Mouse (Mus musculus) kidney, adult 8-10 months (tissue): Measurements from ENCODE around the gene Cep112.

Experiments
- DNase-seq, 2 experiments: peaks; one replicate each; pipeline ENCODE4 v3.0.0; 2022

Gene Cep112

GRCm38 (mm10) chr11:108449811-108450210 lies 24.8 kb downstream of the Cep112 start:
- DNase-seq, result peak; percentile 19 to 61

GRCm38 (mm10) chr11:108459599-108459998 lies 34.6 kb downstream of the Cep112 start:
- no peak for DNase-seq

- no peak for DNase-seq
Observed at GRCm38 (mm10) chr11:108464138-108464537, 39.1 kb downstream of the Cep112 start.

- no peak for DNase-seq
Observed at GRCm38 (mm10) chr11:108464715-108465301, 39.8 kb downstream of the Cep112 start.

GRCm38 (mm10) chr11:108475738-108476137 lies 50.7 kb downstream of the Cep112 start:
- peak; percentile 48 to 49 for DNase-seq

- peak; percentile 6 to 7 for DNase-seq
Observed at GRCm38 (mm10) chr11:108476226-108476625, 51.2 kb downstream of the Cep112 start.

- DNase-seq, result no peak
Observed at GRCm38 (mm10) chr11:108483976-108484375, 59.0 kb downstream of the Cep112 start.

- DNase-seq, result no peak
Observed at GRCm38 (mm10) chr11:108488256-108488655, 63.3 kb downstream of the Cep112 start.

- no peak for DNase-seq
Observed at GRCm38 (mm10) chr11:108489863-108490262, 64.9 kb downstream of the Cep112 start.

- DNase-seq, result no peak
Observed at GRCm38 (mm10) chr11:108508190-108508589, 83.2 kb downstream of the Cep112 start.

GRCm38 (mm10) chr11:108527725-108528363 lies 102.9 kb downstream of the Cep112 start:
- no peak for DNase-seq

- DNase-seq, result no peak
Observed at GRCm38 (mm10) chr11:108532901-108533300, 107.9 kb downstream of the Cep112 start.

- DNase-seq, result no peak
Observed at GRCm38 (mm10) chr11:108534014-108534413, 109.0 kb downstream of the Cep112 start.

GRCm38 (mm10) chr11:108552997-108553622 lies 128.1 kb downstream of the Cep112 start:
- no peak for DNase-seq

- DNase-seq, result no peak
Observed at GRCm38 (mm10) chr11:108553881-108554280, 128.9 kb downstream of the Cep112 start.

- DNase-seq, result no peak
Observed at GRCm38 (mm10) chr11:108558544-108558943, 133.6 kb downstream of the Cep112 start.

- no peak for DNase-seq
Observed at GRCm38 (mm10) chr11:108559506-108559905, 134.5 kb downstream of the Cep112 start.

- no peak for DNase-seq
Observed at GRCm38 (mm10) chr11:108562076-108562475, 137.1 kb downstream of the Cep112 start.

- DNase-seq, result no peak
Observed at GRCm38 (mm10) chr11:108586551-108587184, 161.7 kb downstream of the Cep112 start.

- DNase-seq, result no peak
Observed at GRCm38 (mm10) chr11:108593207-108593958, 168.4 kb downstream of the Cep112 start.

- DNase-seq, result no peak
Observed at GRCm38 (mm10) chr11:108593959-108594579, 169.1 kb downstream of the Cep112 start.

- no peak for DNase-seq
Observed at GRCm38 (mm10) chr11:108605301-108605700, 180.3 kb downstream of the Cep112 start.

- DNase-seq, result no peak
Observed at GRCm38 (mm10) chr11:108606036-108606435, 181.0 kb downstream of the Cep112 start.
